Mouse (Mus musculus): ENCODE measurements around the gene Mrps24. TPM values are rescaled to one million over a fixed set of nuclear protein-coding genes. Genes with fewer than 3 reads are reported as not detected.
A peak's percentile ranks its signal among the peaks of the same experiment; 100 is the strongest.

The Mrps24 gene
- polyA plus RNA-seq, 1 experiment from 2014 or later: 122 TPM

- peak; percentile 89 for DNase-seq
- TF ChIP-seq CTCF (IDR thresholded peaks at IDR 0.05; ENCODE audit: low read depth) (no peak), EP300 (IDR thresholded peaks at IDR 0.05; ENCODE audit: low read depth) (no peak)
- no peaks in the 10 kb centered on the region for H3K9me3 ChIP-seq (ENCODE audit: low read length)
These were observed 25.6 kb upstream of the Mrps24 start for GRCm38 (mm10) chr11:5740965-5741627.

GRCm38 (mm10) chr11:5740599-5740964 lies 25.1 kb upstream of the Mrps24 start:
- H3K9ac ChIP-seq (replicated peaks): peak overlapping the region; percentile 98
- no peak for TF ChIP-seq CTCF (IDR thresholded peaks at IDR 0.05; ENCODE audit: low read depth)
- no peak for TF ChIP-seq EP300 (IDR thresholded peaks at IDR 0.05; ENCODE audit: low read depth)
- 2% methylated on average over 26 of the region's 26 CpGs for WGBS (ENCODE audit: insufficient replicate concordance)
- H3K4me2 ChIP-seq (ENCODE audit: low read depth, low read length): peak overlapping the region; percentile 90
- peak overlapping the region; percentile 93 for H3K27ac ChIP-seq (ENCODE audit: low read depth)
- no peaks in the 10 kb centered on the region for H3K9me3 ChIP-seq (ENCODE audit: low read length)
- H3K27me3 ChIP-seq (ENCODE audit: insufficient read depth, low read length): no peaks in the 10 kb centered on the region
- peaks cover 13% of the 10 kb centered on the region for H3K4me1 ChIP-seq (ENCODE audit: insufficient read depth)
- H3K4me3 ChIP-seq (ENCODE audit: low read depth, low read length): peak overlapping the region; percentile 87
- no peak for DNase-seq
- peak; percentile 59 for ATAC-seq
- no peaks in the 10 kb centered on the region for H3K36me3 ChIP-seq (replicated peaks; ENCODE audit: insufficient read depth, low read length)

More at GRCm38 (mm10) chr11:5740965-5741627, 25.6 kb upstream of the Mrps24 start:
- Histone ChIP-seq H3K36me3 (replicated peaks; ENCODE audit: insufficient read depth, low read length) (no peaks in the 10 kb centered on the region), H3K4me3 (ENCODE audit: low read depth, low read length) (peak overlapping the region; percentile 87), H3K27ac (ENCODE audit: low read depth) (peak overlapping the region; percentile 93), H3K9ac (replicated peaks) (peak overlapping the region; percentile 98), H3K27me3 (ENCODE audit: insufficient read depth, low read length) (no peaks in the 10 kb centered on the region), H3K4me2 (ENCODE audit: low read depth, low read length) (peak overlapping the region; percentile 90), H3K4me1 (ENCODE audit: insufficient read depth) (peaks cover 13% of the 10 kb centered on the region)
- ATAC-seq: peak; percentile 98
- WGBS (ENCODE audit: insufficient replicate concordance): under 1% methylated on average over 42 of the region's 50 CpGs

GRCm38 (mm10) chr11:5739846-5740245 lies 24.4 kb upstream of the Mrps24 start:
- Histone ChIP-seq H3K4me3 (ENCODE audit: low read depth, low read length) (peak overlapping the region; percentile 87), H3K9me3 (ENCODE audit: low read length) (no peaks in the 10 kb centered on the region), H3K9ac (replicated peaks) (peak overlapping the region; percentile 98), H3K36me3 (replicated peaks; ENCODE audit: insufficient read depth, low read length) (no peaks in the 10 kb centered on the region), H3K27me3 (ENCODE audit: insufficient read depth, low read length) (no peaks in the 10 kb centered on the region), H3K4me2 (ENCODE audit: low read depth, low read length) (peak overlapping the region; percentile 90), H3K27ac (ENCODE audit: low read depth) (peak overlapping the region; percentile 93), H3K4me1 (ENCODE audit: insufficient read depth) (peaks cover 13% of the 10 kb centered on the region)
- 47% methylated on average over 3 of the region's 3 CpGs for WGBS (ENCODE audit: insufficient replicate concordance)
- no peak for TF ChIP-seq EP300 (IDR thresholded peaks at IDR 0.05; ENCODE audit: low read depth)
- no peak for TF ChIP-seq CTCF (IDR thresholded peaks at IDR 0.05; ENCODE audit: low read depth)
- ATAC-seq (no peak), DNase-seq (no peak)

- Histone ChIP-seq H3K27me3 (ENCODE audit: insufficient read depth, low read length) (no peaks in the 10 kb centered on the region), H3K4me2 (ENCODE audit: low read depth, low read length) (no peak overlapping the region), H3K9ac (replicated peaks) (peak overlapping the region; percentile 98; the same call in 1 of the 2 replicates), H3K4me1 (ENCODE audit: insufficient read depth) (peaks cover 18% of the 10 kb centered on the region), H3K36me3 (replicated peaks; ENCODE audit: insufficient read depth, low read length) (no peaks in the 10 kb centered on the region), H3K9me3 (ENCODE audit: low read length) (no peaks in the 10 kb centered on the region), H3K27ac (ENCODE audit: low read depth) (no peak overlapping the region), H3K4me3 (ENCODE audit: low read depth, low read length) (no peak overlapping the region)
- DNase-seq (no peak), ATAC-seq (no peak)
- no peak for TF ChIP-seq EP300 (IDR thresholded peaks at IDR 0.05; ENCODE audit: low read depth)
- no peak for TF ChIP-seq CTCF (IDR thresholded peaks at IDR 0.05; ENCODE audit: low read depth)
- 73% methylated on average over 5 of the region's 5 CpGs for WGBS (ENCODE audit: insufficient replicate concordance)
These were observed 23.6 kb upstream of the Mrps24 start for GRCm38 (mm10) chr11:5738888-5739632.

- DNase-seq (no peak), ATAC-seq (no peak)
- H3K9me3 ChIP-seq (ENCODE audit: low read length): no peaks in the 10 kb centered on the region
- H3K4me3 ChIP-seq (ENCODE audit: low read depth, low read length): no peak overlapping the region
- no peak overlapping the region for H3K9ac ChIP-seq (replicated peaks)
- no peak overlapping the region for H3K27ac ChIP-seq (ENCODE audit: low read depth)
- no peak for TF ChIP-seq CTCF (IDR thresholded peaks at IDR 0.05; ENCODE audit: low read depth)
- no peak for TF ChIP-seq EP300 (IDR thresholded peaks at IDR 0.05; ENCODE audit: low read depth)
- no peak overlapping the region for H3K4me2 ChIP-seq (ENCODE audit: low read depth, low read length)
- no peaks in the 10 kb centered on the region for H3K36me3 ChIP-seq (replicated peaks; ENCODE audit: insufficient read depth, low read length)
- WGBS (ENCODE audit: insufficient replicate concordance): 70% methylated on average over 5 of the region's 5 CpGs
- no peaks in the 10 kb centered on the region for H3K27me3 ChIP-seq (ENCODE audit: insufficient read depth, low read length)
- H3K4me1 ChIP-seq (ENCODE audit: insufficient read depth): peaks cover 18% of the 10 kb centered on the region
These were observed 21.7 kb upstream of the Mrps24 start for GRCm38 (mm10) chr11:5737137-5737536.

- Histone ChIP-seq H3K9me3 (ENCODE audit: low read length) (no peaks in the 10 kb centered on the region), H3K4me2 (ENCODE audit: low read depth, low read length) (no peak overlapping the region), H3K27ac (ENCODE audit: low read depth) (no peak overlapping the region), H3K4me3 (ENCODE audit: low read depth, low read length) (no peak overlapping the region), H3K27me3 (ENCODE audit: insufficient read depth, low read length) (no peaks in the 10 kb centered on the region), H3K4me1 (ENCODE audit: insufficient read depth) (peaks cover 12% of the 10 kb centered on the region), H3K36me3 (replicated peaks; ENCODE audit: insufficient read depth, low read length) (no peaks in the 10 kb centered on the region), H3K9ac (replicated peaks) (no peak overlapping the region)
- no peak for DNase-seq
- TF ChIP-seq CTCF (IDR thresholded peaks at IDR 0.05; ENCODE audit: low read depth): no peak
- TF ChIP-seq EP300 (IDR thresholded peaks at IDR 0.05; ENCODE audit: low read depth): no peak
- 76% methylated on average over 4 of the region's 4 CpGs for WGBS (ENCODE audit: insufficient replicate concordance)
- ATAC-seq: no peak
These were observed 18.8 kb upstream of the Mrps24 start for GRCm38 (mm10) chr11:5734323-5734722.
